Mouse (Mus musculus): Measurements from ENCODE around the gene Gp9. TPM values are rescaled to one million over a fixed set of nuclear protein-coding genes. Genes with fewer than 3 reads are reported as not detected.

Gp9 gene
- polyA plus RNA-seq, 1 experiment from 2014 or later: 6.2 TPM

GRCm38 (mm10) chr6:87804036-87804435 is 26.2 kb downstream of the Gp9 start:
- no peak overlapping the region for H3K9ac ChIP-seq
- H3K36me3 ChIP-seq: no peaks in the 10 kb centered on the region
- no peak for ATAC-seq (ENCODE audit: insufficient number of reproducible peaks, low FRiP score)
- no peaks in the 10 kb centered on the region for H3K9me3 ChIP-seq (replicated peaks)
- H3K27ac ChIP-seq (ENCODE audit: poor library complexity, severe bottlenecking): no peak overlapping the region
- no peak overlapping the region for H3K4me2 ChIP-seq
- H3K4me1 ChIP-seq (replicated peaks): peaks cover 14% of the 10 kb centered on the region; the same call in 1 of the 2 replicates
- H3K4me3 ChIP-seq: no peak overlapping the region
- H3K27me3 ChIP-seq (replicated peaks): no peaks in the 10 kb centered on the region
- 85% methylated on average over 1 of the region's 1 CpGs for WGBS

- no peaks in the 10 kb centered on the region for H3K9me3 ChIP-seq (replicated peaks)
- peaks cover 13% of the 10 kb centered on the region; the same call in 1 of the 2 replicates for H3K4me1 ChIP-seq (replicated peaks)
- H3K4me3 ChIP-seq: no peak overlapping the region
- 81% methylated on average over 7 of the region's 7 CpGs for WGBS
- H3K4me2 ChIP-seq: no peak overlapping the region
- H3K27ac ChIP-seq (ENCODE audit: poor library complexity, severe bottlenecking): no peak overlapping the region
- no peak overlapping the region for H3K9ac ChIP-seq
- no peaks in the 10 kb centered on the region for H3K36me3 ChIP-seq
- no peak for ATAC-seq (ENCODE audit: insufficient number of reproducible peaks, low FRiP score)
- no peaks in the 10 kb centered on the region for H3K27me3 ChIP-seq (replicated peaks)
Measured at GRCm38 (mm10) chr6:87804886-87805285, 27.0 kb downstream of the Gp9 start.

- no peak overlapping the region for H3K4me3 ChIP-seq
- 87% methylated on average over 7 of the region's 7 CpGs for WGBS
- H3K27ac ChIP-seq (ENCODE audit: poor library complexity, severe bottlenecking): no peak overlapping the region
- H3K27me3 ChIP-seq (replicated peaks): no peaks in the 10 kb centered on the region
- no peak for ATAC-seq (ENCODE audit: insufficient number of reproducible peaks, low FRiP score)
- no peak overlapping the region for H3K4me2 ChIP-seq
- H3K9me3 ChIP-seq (replicated peaks): no peaks in the 10 kb centered on the region
- H3K4me1 ChIP-seq (replicated peaks): peaks cover 17% of the 10 kb centered on the region
- no peak overlapping the region for H3K9ac ChIP-seq
- H3K36me3 ChIP-seq: no peaks in the 10 kb centered on the region
Measured at GRCm38 (mm10) chr6:87805448-87805847, 27.6 kb downstream of the Gp9 start.

GRCm38 (mm10) chr6:87806028-87806427 is 28.2 kb downstream of the Gp9 start:
- no peaks in the 10 kb centered on the region for H3K27me3 ChIP-seq (replicated peaks)
- no peak overlapping the region for H3K9ac ChIP-seq
- no peak for ATAC-seq (ENCODE audit: insufficient number of reproducible peaks, low FRiP score)
- WGBS: 64% methylated on average over 2 of the region's 2 CpGs
- H3K4me2 ChIP-seq: no peak overlapping the region
- no peaks in the 10 kb centered on the region for H3K9me3 ChIP-seq (replicated peaks)
- H3K27ac ChIP-seq (ENCODE audit: poor library complexity, severe bottlenecking): no peak overlapping the region
- peaks cover 19% of the 10 kb centered on the region for H3K4me1 ChIP-seq (replicated peaks)
- no peak overlapping the region for H3K4me3 ChIP-seq
- no peaks in the 10 kb centered on the region for H3K36me3 ChIP-seq

- H3K4me2 ChIP-seq: no peak overlapping the region
- no peak overlapping the region for H3K4me3 ChIP-seq
Measured at GRCm38 (mm10) chr6:87806857-87807256, 29.0 kb downstream of the Gp9 start.

GRCm38 (mm10) chr6:87807735-87808440 is 30.0 kb downstream of the Gp9 start:
- WGBS: 77% methylated on average over 4 of the region's 4 CpGs
- ATAC-seq (ENCODE audit: insufficient number of reproducible peaks, low FRiP score): no peak
- Histone ChIP-seq H3K27ac (ENCODE audit: poor library complexity, severe bottlenecking) (no peak overlapping the region), H3K4me3 (no peak overlapping the region), H3K9me3 (replicated peaks) (no peaks in the 10 kb centered on the region), H3K36me3 (no peaks in the 10 kb centered on the region), H3K27me3 (replicated peaks) (no peaks in the 10 kb centered on the region), H3K4me2 (no peak overlapping the region), H3K9ac (no peak overlapping the region), H3K4me1 (replicated peaks) (peaks cover 27% of the 10 kb centered on the region)

More at GRCm38 (mm10) chr6:87806857-87807256, 29.0 kb downstream of the Gp9 start:
- Histone ChIP-seq H3K4me1 (replicated peaks) (peaks cover 19% of the 10 kb centered on the region), H3K9ac (no peak overlapping the region), H3K9me3 (replicated peaks) (no peaks in the 10 kb centered on the region), H3K27me3 (replicated peaks) (no peaks in the 10 kb centered on the region), H3K27ac (ENCODE audit: poor library complexity, severe bottlenecking) (no peak overlapping the region), H3K36me3 (no peaks in the 10 kb centered on the region)
- 41% methylated on average over 2 of the region's 2 CpGs for WGBS
- ATAC-seq (ENCODE audit: insufficient number of reproducible peaks, low FRiP score): no peak

GRCm38 (mm10) chr6:87808521-87808920 is 30.6 kb downstream of the Gp9 start:
- Histone ChIP-seq H3K4me1 (replicated peaks) (peaks cover 27% of the 10 kb centered on the region), H3K4me3 (no peak overlapping the region), H3K9me3 (replicated peaks) (no peaks in the 10 kb centered on the region), H3K9ac (no peak overlapping the region), H3K27me3 (replicated peaks) (no peaks in the 10 kb centered on the region), H3K4me2 (no peak overlapping the region), H3K27ac (ENCODE audit: poor library complexity, severe bottlenecking) (no peak overlapping the region), H3K36me3 (no peaks in the 10 kb centered on the region)
- no peak for ATAC-seq (ENCODE audit: insufficient number of reproducible peaks, low FRiP score)
- WGBS: 68% methylated on average over 3 of the region's 3 CpGs

- ATAC-seq (ENCODE audit: insufficient number of reproducible peaks, low FRiP score): no peak
- H3K36me3 ChIP-seq: no peaks in the 10 kb centered on the region
- no peak overlapping the region for H3K27ac ChIP-seq (ENCODE audit: poor library complexity, severe bottlenecking)
- no peaks in the 10 kb centered on the region for H3K9me3 ChIP-seq (replicated peaks)
- no peaks in the 10 kb centered on the region for H3K27me3 ChIP-seq (replicated peaks)
- H3K4me2 ChIP-seq: 0 out of 2 replicates have a peak overlapping the region, but pooled peaks have one; percentile 91
- no peak overlapping the region for H3K4me3 ChIP-seq
- WGBS: 88% methylated on average over 2 of the region's 2 CpGs
- no peak overlapping the region for H3K9ac ChIP-seq
- peaks cover 27% of the 10 kb centered on the region for H3K4me1 ChIP-seq (replicated peaks)
Measured at GRCm38 (mm10) chr6:87809144-87809543, 31.3 kb downstream of the Gp9 start.

- Histone ChIP-seq H3K4me1 (replicated peaks) (peaks cover 27% of the 10 kb centered on the region), H3K27ac (ENCODE audit: poor library complexity, severe bottlenecking) (no peak overlapping the region), H3K9ac (no peak overlapping the region), H3K36me3 (no peaks in the 10 kb centered on the region), H3K4me3 (no peak overlapping the region), H3K4me2 (peak overlapping the region; percentile 91; the same call in 1 of the 2 replicates), H3K27me3 (replicated peaks) (no peaks in the 10 kb centered on the region), H3K9me3 (replicated peaks) (no peaks in the 10 kb centered on the region)
- no peak for ATAC-seq (ENCODE audit: insufficient number of reproducible peaks, low FRiP score)
- 86% methylated on average over 6 of the region's 6 CpGs for WGBS
Measured at GRCm38 (mm10) chr6:87809651-87810161, 31.8 kb downstream of the Gp9 start.

- peak overlapping the region; percentile 84 for H3K9ac ChIP-seq
- WGBS: 47% methylated on average over 6 of the region's 6 CpGs
Measured at GRCm38 (mm10) chr6:87810311-87810710, 32.4 kb downstream of the Gp9 start.

GRCm38 (mm10) chr6:87810713-87811669 is 33.1 kb downstream of the Gp9 start:
- Histone ChIP-seq H3K27ac (ENCODE audit: poor library complexity, severe bottlenecking) (peak overlapping the region; percentile 79), H3K4me2 (peak overlapping the region; percentile 91), H3K4me1 (replicated peaks) (peaks cover 23% of the 10 kb centered on the region), H3K9me3 (replicated peaks) (no peaks in the 10 kb centered on the region), H3K36me3 (peaks cover 6% of the 10 kb centered on the region), H3K9ac (peak overlapping the region; percentile 84), H3K27me3 (replicated peaks) (no peaks in the 10 kb centered on the region), H3K4me3 (peak overlapping the region; percentile 86)
- under 1% methylated on average over 75 of the region's 77 CpGs for WGBS
- peak; percentile 22 for ATAC-seq (ENCODE audit: insufficient number of reproducible peaks, low FRiP score)

More at GRCm38 (mm10) chr6:87810311-87810710, 32.4 kb downstream of the Gp9 start:
- peak overlapping the region; percentile 91 for H3K4me2 ChIP-seq
- no peak for ATAC-seq (ENCODE audit: insufficient number of reproducible peaks, low FRiP score)
- H3K4me3 ChIP-seq: peak overlapping the region; percentile 86
- no peaks in the 10 kb centered on the region for H3K9me3 ChIP-seq (replicated peaks)
- H3K4me1 ChIP-seq (replicated peaks): peaks cover 27% of the 10 kb centered on the region
- H3K27me3 ChIP-seq (replicated peaks): no peaks in the 10 kb centered on the region
- no peak overlapping the region for H3K27ac ChIP-seq (ENCODE audit: poor library complexity, severe bottlenecking)
- no peaks in the 10 kb centered on the region for H3K36me3 ChIP-seq
